Mouse (Mus musculus) thymus, postnatal 36 days (tissue): ENCODE data around the gene Cdh22.
A peak's percentile ranks its signal among the peaks of the same experiment; 100 is the strongest.

Source experiments
- DNase-seq, 2 experiments: peaks; one replicate each; pipeline ENCODE4 v3.0.0; 2022; ENCODE audit warnings: mixed read lengths in 2 of 2

Gene Cdh22

DNA sequence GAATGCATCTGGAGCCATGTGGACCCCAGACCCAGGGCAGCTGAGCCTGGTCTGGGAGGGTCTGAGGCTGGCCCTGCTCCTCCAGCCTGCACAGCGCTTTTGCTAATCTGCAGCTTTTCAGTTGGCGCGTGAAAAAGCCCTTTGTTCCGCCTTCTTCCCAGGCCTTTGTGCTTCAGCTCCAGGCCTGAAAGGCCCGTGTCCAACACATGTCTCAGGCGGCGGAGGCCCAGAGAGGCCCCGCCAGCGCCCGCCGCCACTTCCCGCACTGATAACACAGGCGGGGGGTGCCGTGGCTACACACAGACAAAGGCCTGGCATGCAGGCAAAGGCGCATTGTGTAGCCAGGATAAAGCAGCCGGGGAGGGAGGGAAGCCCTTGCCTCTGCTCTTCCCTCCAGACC lies 98.6 kb downstream of the Cdh22 start:
- DNase-seq = no peak

DNA sequence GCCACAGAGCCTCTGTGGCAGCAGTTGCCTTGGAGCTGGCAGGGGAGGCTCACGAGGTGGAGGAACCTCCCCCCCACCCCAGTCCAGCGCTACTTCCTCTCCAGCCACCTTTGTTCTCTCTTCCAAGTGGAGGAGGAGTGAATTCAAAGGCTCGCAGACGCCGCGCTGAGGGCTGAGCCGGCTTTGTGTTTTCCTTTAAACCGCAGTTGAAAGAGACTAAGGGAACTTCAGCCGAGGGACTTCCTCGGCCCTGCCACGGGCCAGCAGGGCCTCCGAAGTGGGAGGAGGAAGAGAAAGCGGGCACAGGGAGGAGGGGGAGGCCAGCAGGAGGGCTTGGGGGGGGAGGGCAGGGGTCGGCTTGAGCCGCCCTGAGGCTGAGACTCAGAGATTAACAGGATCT lies 101.1 kb downstream of the Cdh22 start:
- DNase-seq = peak in 1 of 2 experiments; percentile 10

DNA sequence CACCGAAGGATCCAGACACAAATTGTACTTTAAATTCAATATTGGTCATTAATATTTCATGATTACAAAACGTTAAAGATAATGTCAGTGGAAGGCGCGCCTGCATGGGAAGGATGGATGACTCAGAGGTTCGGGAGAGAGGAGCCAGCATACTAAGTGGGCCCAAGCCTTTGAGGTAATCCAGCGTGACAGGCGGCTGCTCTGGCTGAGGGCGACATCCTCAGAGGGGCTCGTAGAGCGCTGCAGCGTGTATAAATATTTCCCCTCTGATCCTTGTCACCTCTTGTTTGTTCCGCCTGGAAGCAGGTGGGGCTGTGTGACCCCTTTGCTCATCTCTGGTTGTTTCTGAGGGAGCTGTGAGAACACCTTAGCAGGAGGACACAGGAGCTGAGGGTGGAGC lies 103.2 kb downstream of the Cdh22 start:
- DNase-seq = no peak

DNA sequence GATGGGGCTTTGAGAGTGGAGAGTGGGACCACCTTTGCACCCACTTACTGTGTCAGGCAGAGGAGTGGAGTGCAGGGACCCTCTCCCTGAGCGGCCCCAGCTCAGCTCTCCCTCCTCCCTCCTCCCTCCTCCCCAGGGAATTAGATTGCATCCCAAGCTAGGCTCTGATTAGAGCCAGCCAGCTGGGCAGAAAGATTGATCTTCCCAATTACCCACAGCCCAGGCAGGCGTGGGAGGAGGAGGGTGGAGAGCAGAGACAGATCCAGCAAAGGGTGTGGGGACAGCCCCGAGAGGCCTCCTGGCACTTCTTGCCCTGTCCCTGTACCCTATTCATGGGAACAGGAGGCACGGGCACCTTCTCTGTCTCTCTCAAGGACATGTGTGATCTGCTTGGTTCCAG lies 105.5 kb downstream of the Cdh22 start:
- no peak for DNase-seq

DNA sequence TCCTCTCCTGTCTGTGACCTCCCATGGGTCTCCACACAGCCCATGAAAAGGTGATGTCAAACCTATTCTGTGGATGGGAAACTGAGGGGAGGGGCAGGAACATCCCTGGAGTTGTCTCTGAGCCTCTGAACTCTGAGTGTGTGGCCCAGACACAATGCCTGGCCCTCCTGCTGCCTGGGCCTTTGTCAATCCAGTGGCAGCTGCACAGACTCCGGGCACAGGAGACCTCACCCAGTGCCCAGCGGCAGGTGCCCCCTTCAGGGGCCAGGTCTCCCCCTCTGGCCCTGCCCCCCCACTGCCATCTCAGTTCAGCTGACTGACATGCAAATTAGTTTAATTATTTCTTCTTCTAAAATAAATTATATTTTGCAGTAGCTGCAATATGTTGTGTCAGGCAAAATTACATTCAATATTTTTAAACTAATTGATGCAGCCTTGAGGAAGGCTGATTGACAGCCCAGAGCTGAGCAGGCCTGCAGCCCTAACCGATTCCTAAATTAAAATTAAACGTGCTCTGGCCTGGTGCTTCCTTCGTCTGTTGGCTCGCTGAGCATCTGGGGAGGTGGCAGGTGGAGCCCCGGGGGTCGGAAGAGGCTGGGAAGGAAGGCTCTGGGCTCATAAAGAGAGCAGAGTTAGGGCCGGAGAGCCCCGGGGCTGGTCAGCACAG lies 107.6 kb downstream of the Cdh22 start:
- DNase-seq = no peak

DNA sequence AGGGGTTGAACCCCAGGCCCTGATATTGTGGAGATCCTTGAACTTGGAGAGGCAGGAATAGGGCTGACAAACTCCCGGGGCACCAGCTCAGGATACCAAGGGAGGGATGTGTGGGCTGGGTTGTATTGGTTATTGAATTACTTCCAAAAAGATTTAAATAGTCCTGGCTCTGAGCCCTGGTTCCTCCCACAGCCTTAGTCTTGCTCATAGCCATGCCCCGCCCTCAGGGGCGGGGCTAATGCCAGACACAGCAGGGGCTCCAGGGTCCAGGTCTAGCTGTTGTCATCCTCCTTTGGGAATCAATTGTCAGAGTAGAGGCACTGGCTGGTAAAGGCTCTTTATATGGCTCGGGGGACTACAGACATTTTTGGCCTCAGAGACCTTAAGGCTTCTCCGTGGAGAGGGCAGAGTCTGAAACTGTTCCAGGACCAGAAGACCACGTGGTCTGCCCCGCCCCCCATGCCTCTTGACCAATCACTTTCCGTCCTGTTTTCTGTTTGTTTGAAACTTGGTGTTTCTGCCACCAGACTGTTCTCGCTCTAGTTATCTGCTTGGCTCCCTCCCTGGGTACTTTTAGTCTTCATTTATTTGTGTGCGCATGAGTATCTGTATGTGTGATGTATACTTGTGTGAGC lies 113.3 kb downstream of the Cdh22 start:
- no peak for DNase-seq

DNA sequence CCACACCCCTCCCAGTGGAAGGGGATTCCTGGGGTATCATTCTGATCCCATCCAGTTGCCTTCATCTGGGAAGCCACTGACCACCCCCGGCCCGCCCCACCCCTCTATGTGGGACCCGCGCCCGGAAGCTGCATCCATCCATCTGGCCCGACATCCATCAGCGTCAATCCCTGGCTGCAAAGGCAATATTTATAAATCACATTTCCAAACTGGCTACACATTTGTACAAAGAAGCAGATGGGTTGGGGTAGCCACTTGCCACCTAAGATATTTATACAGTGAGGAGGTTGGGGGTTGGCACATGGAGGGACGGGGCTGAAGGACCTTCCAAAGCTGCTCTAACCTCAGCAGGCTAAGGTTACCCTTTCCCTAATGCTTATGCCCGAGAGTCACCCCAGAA lies 113.9 kb downstream of the Cdh22 start:
- no peak for DNase-seq

DNA sequence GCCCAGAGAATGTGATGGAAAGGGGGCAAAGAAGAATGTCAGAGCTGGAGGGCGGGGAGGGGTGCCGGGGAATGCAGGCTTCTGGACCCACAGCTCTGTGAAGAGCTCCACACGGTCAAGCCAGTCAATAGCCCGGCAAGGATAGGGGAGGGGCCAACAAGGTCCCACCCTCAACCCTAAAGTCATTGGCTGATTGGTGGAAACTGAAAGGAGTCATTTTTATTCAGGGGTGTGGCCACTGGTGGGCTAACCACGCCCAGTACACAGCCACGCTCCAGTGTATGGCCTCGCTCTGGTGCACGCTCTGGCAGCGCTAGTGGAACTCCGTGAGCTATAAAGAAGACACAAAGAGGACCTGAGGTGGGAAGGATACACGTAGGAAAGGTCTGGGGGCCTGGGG lies 120.9 kb downstream of the Cdh22 start:
- DNase-seq = no peak

DNA sequence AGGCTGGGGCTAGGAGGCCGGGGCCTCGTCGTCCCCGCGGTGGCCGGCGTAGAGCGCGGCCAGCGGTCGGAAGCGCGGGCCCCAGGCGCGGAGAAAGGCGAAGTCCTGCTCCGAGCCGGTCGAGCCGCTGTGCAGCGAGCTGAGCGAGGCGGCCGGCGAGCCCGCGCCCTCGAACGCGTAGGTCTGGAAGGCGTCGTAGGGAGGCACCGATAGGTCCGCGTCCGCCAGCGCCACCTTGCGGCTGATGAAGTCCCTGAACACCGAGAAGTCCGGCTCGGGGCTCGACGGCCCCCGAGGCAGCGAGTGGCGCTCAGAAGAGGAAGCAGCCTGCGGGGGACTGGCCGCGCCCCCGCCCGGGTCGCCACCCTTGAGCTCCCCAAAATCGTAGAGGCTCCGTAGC lies 122.5 kb downstream of the Cdh22 start:
- peak; percentile 76 to 77 for DNase-seq

DNA sequence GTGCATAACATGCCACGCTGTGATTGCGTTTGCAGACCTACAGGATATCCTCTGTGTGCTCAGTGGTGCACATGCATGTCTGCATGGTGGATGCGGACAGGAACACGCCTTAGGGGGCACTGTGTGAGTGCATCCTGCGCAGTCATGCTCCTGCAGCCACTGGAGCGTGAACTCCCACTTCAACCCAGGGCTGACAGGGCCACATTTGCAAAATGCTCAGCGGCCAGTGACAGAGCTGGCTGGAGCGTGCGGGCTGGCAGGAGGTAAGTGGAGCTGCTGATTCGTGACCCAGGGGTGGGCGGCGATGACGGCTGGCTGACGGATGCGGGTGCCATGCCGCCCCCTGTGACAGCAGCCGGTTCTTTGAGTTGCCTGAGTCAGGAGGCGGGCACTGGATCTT lies 128.1 kb downstream of the Cdh22 start:
- no peak for DNase-seq

DNA sequence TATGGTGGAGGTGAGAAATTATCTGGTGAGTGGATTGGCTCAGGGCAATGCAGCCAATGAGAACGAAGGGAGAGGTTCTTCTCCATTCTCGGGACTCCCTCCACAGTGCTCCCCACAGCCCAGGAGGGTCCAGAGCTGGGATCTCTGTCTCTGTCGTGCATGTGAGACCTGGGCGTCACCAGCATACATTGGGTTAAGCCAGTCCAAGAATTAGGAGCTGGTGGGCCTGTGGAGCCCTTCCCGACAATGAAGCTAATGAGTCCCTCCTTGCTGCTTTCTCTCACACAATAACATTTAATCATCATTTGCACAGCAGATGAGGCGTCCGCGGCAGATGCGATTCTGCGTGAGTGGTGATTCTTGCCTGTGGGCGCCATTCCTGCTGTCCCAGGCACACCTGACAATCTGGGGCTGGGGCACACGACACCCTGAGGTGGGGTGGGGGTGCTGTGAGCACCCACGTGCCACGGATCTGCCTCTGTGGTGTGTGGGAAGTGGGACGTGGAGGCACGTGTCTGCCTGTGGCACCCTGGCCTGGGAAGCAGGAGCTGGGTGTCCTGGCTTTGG lies 129.1 kb downstream of the Cdh22 start:
- no peak for DNase-seq

DNA sequence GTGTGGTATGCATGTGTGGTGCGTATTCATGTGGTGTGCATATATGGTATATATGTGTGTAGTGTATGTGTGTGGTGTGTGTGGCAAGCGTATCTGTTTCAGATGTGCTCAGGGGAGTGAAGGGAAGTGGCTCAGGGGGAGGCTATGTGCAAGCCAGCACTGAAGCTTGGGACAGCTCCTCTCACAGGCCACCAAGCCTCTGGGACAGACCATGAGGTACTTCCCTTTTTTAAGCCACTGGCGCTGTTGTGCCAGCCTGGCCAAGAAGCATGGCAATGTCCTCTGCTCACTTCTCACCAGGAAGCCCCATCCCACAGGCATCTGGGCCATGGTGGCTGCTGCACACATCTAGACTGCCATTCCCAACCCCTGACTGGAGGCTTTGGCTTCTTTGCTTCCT lies 131.7 kb downstream of the Cdh22 start:
- no peak for DNase-seq

DNA sequence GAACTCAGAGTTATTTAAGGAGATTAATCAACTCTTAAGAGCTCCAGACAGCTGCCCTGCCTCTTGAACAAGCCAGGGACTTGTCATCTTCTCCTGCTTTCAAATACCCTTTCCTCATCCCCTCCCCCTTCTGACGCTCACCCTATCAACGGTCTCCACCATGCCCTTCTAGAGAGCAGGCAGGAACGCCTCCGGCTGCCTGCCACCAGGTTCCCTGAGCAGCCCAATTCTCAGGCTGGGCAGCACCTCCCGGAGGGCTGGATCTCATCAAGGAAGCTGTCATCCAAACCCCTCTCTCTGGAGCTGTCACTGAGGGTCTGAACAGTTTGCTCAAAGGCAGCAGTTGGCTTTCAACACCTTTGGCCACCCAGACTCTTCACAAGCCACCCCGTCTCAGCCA lies 133.9 kb downstream of the Cdh22 start:
- no peak for DNase-seq

DNA sequence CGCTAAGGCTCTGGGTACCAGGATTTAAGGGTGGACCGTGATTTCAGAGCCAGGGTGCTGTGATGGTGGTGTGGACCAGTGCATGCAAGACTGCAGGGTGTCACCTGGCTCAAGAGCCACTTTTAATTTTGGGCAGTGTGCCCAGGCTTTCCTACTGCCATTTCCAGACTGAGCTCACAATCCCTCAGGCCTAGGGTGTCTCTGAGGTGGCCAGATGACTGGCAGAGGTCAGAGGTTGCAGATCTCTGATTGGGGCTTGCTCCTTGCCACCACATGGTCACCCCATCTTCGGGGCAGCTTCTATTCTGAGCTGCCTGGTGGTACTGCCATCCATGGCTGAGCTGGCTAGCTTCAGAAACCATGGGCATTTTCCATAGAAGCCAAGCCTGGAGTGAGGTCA lies 135.8 kb downstream of the Cdh22 start:
- no peak for DNase-seq

DNA sequence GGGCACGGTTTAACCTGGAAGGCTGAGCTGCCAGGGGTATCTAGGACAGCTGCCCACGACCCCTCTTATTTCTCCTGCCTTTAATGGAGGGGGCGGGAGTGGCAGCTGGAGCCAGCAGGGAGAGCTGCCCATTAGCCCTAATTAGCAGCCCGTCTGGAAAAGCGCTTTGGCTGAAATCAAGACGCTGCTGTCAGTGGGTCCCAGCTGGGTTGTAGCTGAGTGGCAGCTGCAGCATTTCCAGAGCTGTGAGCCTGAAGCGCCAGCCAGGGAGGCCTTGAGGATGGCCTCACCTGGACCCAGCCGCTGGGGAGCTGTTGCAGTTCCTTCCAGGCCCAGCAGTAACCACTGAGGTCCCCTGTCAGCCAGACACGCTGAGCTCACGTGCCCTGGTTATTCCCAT lies 138.3 kb downstream of the Cdh22 start:
- no peak for DNase-seq

DNA sequence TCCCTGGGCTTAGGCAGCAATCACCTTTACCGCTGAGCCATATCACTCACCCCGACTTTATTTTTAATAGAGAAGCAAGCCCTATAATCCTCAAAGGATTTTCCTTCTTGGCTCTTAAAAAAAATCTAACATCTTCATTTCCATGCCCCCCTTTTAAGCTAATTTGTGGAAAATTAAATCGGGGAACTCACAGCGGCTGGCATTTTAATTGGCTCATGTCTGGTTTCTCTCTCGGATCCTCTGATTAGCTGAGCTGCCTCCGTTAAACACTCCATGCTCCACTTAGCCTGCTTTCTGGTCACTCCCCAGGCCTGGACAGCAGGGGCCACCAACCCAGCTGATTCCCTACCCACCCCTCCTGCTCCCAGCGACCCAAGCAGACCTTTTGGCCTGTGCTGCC lies 142.3 kb downstream of the Cdh22 start:
- DNase-seq = no peak

DNA sequence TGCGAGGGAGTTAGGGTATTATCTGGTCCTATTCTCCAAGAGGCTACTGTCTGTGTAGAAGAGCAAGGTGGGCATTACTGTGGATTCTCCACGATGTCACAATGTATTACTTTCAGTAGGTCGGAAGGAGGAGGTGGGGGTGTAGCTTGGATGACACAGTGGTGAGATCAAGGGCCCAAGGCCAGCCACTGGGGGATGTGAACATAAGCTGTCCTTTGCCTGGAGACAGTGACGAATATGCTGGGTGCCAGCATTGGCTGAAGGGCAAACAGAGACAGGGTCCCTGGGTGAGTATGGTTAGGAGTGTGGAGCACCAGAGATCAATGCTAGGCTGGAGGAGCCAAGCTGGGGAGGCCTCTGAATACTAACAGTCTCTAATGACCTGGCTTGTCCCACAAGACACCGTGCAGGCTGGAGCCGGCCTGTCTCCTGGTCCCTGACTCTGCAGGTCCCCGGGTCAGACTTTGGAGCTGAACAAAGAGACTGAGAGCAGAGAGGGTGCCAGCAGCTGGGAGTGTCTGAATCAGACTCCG lies 143.2 kb downstream of the Cdh22 start:
- no peak for DNase-seq

DNA sequence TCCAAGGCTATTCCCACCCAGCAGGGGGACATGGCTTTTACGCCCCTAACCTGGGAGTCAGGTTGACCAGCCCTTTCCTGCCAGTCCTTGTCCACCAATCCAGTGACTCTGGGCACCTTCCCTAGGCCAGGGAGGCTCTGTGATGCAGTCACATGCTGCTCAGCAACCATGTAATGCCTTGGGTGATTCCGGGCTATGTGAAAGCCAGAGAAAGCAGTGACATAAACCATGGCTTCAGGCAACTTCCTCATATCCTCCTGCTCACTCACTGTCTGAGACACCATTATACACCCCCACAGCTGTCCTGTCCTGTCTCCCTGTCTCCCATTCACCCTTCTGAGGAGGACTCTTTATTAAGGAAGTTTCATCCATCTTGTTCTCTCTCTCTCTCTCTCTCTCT lies 144.0 kb downstream of the Cdh22 start, which contains the start of gene 1700025C18Rik:
Gene 1700025C18Rik, minus strand, starts transcription at position 101 of the 400 bp plus-strand sequence.
- no peak for DNase-seq

DNA sequence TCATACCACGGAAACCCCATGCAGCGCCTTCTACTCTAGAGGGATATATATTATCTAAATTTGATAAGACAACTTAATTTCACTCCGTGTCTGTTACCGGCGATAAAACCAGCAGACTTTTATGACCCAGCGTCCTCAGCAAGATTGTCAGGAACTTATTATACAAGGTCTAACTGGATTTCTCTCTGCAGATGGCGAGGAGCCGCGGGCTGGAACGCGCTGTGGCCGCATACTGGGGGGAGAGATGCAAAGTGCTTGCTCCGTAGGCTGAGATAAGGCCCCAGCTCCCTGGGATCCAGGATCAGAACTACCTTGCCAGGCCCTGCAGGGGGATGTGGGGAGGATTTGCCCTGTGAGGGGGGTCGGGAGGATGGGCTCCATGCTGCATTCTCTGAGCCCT lies 145.2 kb downstream of the Cdh22 start:
- no peak for DNase-seq

DNA sequence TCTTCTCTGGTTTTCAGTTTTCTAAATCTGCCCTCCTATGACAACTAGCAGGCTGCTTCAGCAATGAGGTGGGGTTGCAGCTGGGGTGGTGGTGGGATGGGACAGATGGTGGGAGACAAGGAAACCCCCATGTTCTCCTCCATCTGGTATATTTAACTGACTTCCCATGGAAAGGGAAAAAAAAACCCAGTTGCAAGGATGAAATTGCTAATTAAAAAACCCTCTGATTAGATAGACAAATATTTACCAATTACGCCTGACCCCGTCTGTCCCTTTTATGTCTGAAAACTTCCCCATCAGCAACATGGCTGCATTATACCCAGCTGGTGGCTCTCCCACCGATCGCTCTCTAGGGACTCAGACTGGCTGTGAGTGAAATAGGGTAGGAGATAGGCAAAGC lies 148.0 kb downstream of the Cdh22 start:
- no peak for DNase-seq

DNA sequence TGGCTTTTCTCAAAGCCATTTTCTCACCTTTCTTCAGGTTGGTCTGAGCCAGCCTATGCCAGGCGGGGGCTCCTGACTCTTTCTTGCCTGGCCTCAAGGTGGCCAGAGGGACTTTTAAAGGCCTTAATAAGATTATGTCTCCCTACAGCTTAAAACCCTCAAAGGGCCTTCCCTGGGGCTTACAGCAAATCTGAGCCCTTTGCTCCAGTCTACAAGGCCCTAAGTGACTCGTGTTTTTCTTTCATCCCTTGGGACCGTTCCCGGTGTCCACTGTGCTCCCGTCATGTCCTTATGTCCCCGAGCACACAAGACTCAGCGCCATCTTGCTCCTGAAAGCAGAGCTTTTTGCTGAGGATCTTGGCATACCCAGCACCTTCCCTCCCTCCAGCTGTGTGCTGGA lies 153.4 kb downstream of the Cdh22 start:
- DNase-seq = no peak

DNA sequence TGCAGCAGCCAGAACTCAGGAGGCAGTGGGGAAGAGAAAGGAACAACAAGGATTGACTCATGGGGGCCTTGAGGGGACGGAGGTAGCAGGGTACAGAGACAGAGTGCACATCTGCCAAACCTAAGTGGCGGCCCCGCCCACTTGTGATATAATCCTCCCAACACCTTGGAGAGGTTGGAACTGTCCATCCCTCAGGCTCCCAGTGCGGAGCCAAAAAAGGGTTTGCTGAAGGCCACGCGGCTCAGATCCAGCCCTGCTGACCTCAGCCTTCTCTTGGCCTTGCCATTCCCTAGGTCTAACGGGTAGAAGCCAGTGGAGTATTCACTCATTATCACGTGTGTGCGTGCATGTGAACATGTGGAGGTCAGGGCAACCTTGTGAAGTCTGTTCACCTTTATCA lies 154.0 kb downstream of the Cdh22 start:
- DNase-seq = no peak

DNA sequence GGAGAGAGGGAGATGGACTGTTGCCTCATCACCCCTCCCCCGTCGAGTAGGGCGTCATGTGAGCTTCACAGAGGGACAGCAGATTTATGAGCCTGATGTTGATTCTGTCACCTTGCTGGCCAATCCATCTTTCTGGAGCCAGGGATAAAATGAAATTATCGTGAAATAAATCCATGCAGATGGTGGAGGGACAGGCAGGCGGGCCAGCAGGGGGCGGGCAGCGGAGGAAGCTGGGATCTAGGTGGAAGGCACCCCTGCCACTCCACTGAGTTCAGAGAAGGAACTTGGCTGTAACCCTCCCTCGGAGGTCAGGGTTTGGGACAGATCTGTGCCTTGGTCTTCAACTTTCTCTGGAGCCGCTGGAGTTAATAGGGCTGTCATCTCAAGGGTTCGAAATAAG lies 156.0 kb downstream of the Cdh22 start:
- no peak for DNase-seq

DNA sequence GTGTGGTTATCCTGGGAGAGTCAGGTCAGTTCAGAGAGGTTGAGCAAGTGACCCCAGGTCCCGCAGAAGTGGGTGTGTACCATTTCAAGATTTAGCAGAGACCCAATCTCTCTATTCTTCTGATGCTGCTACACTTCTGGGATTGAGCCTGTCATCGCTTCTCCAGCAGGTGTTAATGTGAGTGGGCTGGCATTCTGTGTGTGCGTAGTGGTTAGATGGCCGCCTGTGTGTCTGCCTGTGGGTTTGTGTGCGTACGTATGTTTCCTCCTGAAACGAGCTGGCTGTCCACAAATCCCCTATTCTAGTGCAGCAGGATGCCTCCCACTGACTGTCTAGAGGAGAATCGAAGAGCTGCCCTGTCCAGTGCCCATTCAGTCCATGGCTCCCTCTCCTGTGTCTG lies 156.6 kb downstream of the Cdh22 start:
- DNase-seq = no peak
